Mouse (Mus musculus): Measurements from ENCODE around the gene Mrps31.

The Mrps31 gene

DNA sequence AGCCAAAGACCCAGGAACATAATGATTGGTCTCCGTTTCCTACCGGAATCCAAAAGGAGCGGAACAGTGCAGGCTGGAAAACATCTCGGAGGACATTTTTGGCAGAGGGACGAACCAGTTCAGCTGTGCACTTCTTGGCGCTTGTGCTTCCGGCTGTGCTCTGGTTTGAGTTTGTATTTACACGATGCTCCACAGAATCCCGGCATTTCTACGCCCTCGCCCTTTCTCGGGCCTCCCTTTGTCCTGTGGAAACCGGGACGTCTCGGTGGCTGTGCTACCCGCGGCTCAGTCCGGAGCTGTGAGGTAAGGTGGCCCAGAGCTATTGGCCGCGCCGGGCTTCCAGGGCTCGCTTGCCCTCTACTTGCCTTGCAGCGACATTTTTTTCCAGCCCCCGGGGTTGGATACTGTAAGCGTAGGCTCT is at the start of gene Mrps31:
Mrps31 (plus strand) TSS at position 80 of the 421 bp plus-strand sequence.
- peak; percentile 44 to 58 for DNase-seq

DNA sequence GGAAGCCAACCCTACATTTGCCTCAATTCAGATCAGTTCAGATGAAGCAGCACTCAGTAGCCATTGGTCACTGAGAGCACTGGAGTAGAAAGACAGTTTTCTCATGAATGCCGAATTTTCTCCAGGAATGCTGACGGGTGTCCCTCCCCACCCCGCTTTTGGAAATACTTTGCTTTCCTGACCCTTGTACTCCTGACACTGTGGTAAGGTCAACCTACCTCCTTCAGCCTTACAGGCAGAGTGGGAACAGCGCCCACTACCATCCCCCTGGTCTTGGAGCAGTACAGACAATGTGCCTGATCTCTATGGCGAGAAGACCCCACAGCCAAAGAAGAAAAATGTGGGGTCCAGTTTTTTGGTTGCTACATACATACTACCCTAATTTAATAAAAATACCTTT is 34.9 kb upstream of the Mrps31 start:
- DNase-seq: no peak

- peak; percentile 18 to 45 for DNase-seq
These were observed 34.3 kb upstream of the Mrps31 start for GRCm38 (mm10) chr8:22376903-22377302.

GRCm38 (mm10) chr8:22380934-22381333 is 30.2 kb upstream of the Mrps31 start:
- DNase-seq: no peak

GRCm38 (mm10) chr8:22382824-22383595 is 28.2 kb upstream of the Mrps31 start:
- no peak for DNase-seq

DNA sequence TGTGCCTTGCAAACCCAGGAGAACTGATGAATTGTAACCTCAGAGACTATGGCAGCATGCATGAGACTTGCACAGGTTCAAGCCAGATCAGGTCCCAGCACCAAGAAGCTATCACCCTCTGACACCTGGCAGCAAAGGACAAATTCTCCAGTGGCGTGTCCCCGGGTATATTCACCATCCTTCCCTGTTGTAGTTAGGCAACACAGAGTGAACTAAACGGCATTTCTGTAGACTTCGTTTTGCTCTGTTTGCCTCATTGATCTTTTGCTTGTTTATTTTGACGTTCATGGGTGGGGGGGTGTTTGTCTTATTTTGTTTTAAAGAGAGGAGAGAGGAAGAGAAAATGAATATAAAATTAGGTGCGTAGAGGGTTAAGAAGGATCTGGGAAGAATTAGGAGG is 26.0 kb upstream of the Mrps31 start:
- no peak for DNase-seq

GRCm38 (mm10) chr8:22389874-22390273 is 21.3 kb upstream of the Mrps31 start:
- DNase-seq: no peak

DNA sequence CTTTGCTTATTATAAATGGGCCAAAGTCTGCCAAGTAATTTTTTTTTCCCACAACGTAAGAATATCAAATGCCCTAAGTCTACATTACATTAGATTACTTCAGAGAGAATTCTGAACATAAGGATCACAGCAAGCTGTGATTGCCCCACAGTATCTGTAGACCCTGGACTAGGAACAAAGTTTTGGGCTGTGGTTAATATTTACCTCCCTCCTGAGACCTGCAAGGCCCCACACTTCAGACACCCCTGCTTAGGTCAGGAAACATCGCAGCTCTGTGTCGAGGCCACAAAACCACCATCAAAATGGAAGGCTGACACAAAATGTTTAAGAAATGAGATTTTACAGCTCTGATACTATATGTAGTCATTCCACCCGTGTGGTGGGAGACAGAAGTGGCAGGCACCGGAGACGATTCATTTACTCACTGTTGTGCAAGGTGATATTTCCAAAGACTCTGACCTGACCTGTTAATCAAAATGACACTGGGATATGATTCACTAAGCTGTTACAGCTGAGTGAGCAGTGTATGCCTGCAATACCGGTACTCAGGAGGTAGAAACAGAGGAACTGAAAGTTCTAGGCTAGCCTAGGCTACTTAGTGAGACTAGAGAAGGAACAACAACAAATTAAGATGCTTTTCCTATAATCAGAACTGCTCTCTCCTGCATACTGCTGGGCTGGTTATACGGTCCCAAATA is 20.2 kb upstream of the Mrps31 start:
- DNase-seq: no peak

- no peak for DNase-seq
These were observed 16.7 kb upstream of the Mrps31 start for GRCm38 (mm10) chr8:22394471-22394870.

DNA sequence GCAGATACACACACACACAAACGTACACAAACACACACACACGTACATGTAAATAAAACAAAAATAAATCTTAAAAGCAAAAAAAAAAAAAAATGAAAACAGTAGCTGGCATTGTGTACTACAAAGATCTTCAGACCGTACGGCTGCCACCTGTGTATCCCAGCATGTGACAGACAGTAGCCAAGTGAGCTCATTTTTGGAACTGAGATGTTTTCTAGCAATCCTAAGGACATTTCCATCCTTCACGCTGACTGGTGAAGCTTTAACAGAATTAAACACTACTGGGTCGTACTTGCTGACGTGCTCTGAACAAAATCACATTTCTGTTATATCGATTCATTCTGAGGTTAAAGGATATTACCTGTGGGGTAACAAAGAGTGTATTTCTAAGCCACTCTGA is 15.9 kb upstream of the Mrps31 start:
- DNase-seq: no peak

GRCm38 (mm10) chr8:22397811-22398141 is 13.4 kb upstream of the Mrps31 start:
- no peak for DNase-seq

DNA sequence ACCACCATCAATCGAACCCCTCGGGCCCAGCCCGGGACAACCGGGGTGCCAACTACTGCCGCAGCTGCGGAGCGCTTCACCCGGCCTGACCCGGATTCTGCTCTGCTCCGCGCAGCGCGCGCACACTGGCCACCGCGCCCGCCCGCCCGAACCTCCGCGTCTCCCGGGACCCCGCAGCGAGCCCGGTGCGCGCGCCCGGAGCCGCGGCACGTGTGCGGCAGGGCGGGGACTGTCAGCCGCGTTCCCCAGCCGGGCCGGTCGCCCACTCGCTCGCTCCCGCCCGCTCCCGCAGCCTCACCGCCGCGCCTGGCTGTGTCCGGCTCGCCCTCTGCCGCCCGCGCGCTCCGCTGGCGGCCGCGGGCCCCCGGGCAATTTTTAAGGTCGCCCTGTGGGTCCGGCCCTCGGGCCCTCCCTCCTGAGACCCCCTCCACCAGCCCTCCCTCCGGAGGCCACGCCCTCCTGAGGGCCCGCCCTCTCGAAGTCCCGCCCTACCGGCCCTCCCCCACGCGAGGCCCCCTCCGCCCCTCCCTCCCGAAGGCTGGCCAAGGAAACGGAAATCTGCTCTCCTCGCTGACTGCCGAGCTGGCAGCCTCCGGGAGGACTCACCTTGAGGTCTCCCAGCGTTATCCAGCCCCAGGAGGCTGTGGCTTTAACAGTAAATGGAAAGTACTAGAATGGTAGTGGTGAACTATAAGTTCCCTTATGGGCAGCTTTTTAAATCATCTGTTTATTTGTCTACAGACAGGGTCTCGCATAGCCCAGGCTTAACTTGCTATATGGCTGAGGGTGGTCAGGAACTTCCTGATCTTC is 12.8 kb upstream of the Mrps31 start, which contains the start of gene Slc25a15:
Slc25a15 (minus strand) TSS at position 456 of the 810 bp plus-strand sequence.
- peak; percentile 82 to 90 for DNase-seq

- DNase-seq: no peak
These were observed 11.8 kb upstream of the Mrps31 start for GRCm38 (mm10) chr8:22399285-22399880.

GRCm38 (mm10) chr8:22400593-22400992 is 10.6 kb upstream of the Mrps31 start:
- DNase-seq: no peak

DNA sequence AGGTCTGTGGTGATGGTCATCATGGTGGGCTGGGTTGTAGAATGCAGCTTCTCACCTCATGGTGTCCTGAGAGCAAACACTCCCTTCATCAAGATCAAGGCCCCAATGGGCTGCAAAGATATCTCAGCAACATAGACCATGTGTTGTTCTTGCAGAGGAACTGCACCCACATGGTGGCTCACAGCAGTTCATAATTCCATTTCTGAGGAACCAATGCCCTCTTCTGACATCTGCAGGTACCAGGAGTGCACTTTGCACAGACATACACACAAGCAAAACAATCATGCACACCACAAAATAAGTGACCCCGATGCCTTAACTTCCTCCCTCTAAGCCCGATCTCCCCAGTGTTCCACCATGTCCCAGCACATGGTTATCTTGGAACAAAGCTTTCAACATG is 7.9 kb upstream of the Mrps31 start:
- no peak for DNase-seq

DNA sequence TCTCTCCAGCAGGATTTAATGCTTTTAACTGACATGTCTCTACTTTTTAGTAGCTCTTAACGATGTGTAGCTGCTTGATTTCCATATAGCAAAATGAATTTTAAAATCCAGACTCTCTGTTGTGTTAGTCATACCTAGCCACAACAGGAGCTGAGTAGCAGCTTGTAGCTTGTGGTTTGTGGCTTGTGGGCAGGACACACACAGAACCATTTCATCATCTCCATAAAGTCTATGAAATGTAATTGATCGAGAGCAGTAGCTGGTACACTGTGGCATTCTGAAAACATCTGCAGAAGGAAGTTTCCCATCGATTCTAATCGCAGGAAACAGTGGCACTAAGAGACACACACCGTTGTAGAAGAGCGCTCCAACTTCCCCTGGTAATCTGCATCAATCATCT is 5.4 kb upstream of the Mrps31 start:
- no peak for DNase-seq

GRCm38 (mm10) chr8:22410688-22411281 is 376 bp upstream of the Mrps31 start:
- no peak for DNase-seq

- no peak for DNase-seq
These were observed 810 bp downstream of the Mrps31 start for GRCm38 (mm10) chr8:22411971-22412370.

All from spleen, adult 18-20 months (tissue).